Mouse (Mus musculus) liver, embryonic 14.5 days (tissue): ENCODE data around the gene Jdp2. TPM values are rescaled to one million over a fixed set of nuclear protein-coding genes. Genes with fewer than 3 reads are reported as not detected.

ENCODE experiments used
- ATAC-seq: fragments of 200-750 bp; cut with Nextera tagmentation; 2 replicates; pipeline ENCODE4 v1.8.0; 2017; ENCODE audit warnings: moderate number of reproducible peaks, mild to moderate bottlenecking, moderate library complexity; ENCODE audit not compliant: insufficient read depth
- DNase-seq, 3 experiments: peaks; one replicate each; pipeline ENCODE4 v3.0.0-alpha.2; 2012 to 2013; ENCODE audit warnings: low read depth in 3 of 3, low spot score in 3 of 3
- H3K27ac ChIP-seq: fragments of 300-500 bp; sonication (generic); 2 replicates; pipeline ENCODE4 v1.5.1; 2014; ENCODE audit warnings: moderate library complexity, mild to moderate bottlenecking, control low read depth, inconsistent platforms
- H3K27me3 ChIP-seq: fragments of 300-500 bp; sonication (generic); 2 replicates; pipeline ENCODE4 v1.6.1; 2014; ENCODE audit warnings: mild to moderate bottlenecking, low read length, moderate library complexity; ENCODE audit not compliant: control insufficient read depth, insufficient read depth
- H3K36me3 ChIP-seq: fragments of 300-500 bp; sonication (generic); replicated peaks from 2 replicates; pipeline ENCODE4 v1.6.1; 2014; ENCODE audit warnings: low read depth; ENCODE audit not compliant: control insufficient read depth, insufficient read depth
- H3K4me1 ChIP-seq, 2 experiments: fragments of 200-500 bp in 1 of 2; fragments of 300-500 bp in 1 of 2; sonication (generic) in 1 of 2; replicated peaks; 2 replicates each; pipeline ENCODE4 v1.6.1; 2012 to 2014; ENCODE audit warnings: antibody characterized with exemption in 1 of 2, inconsistent platforms in 1 of 2, low read length in 1 of 2; ENCODE audit not compliant: control insufficient read depth in 2 of 2, insufficient read depth in 2 of 2
- H3K4me2 ChIP-seq: fragments of 300-500 bp; sonication (generic); 2 replicates; pipeline ENCODE4 v1.6.1; 2014; ENCODE audit warnings: low read depth, mild to moderate bottlenecking, control low read depth, moderate library complexity
- H3K4me3 ChIP-seq, 2 experiments: fragments of 200-500 bp in 1 of 2; fragments of 300-500 bp in 1 of 2; sonication (generic) in 1 of 2; 2 replicates each; pipeline ENCODE4 v1.5.1; 2012 to 2014; ENCODE audit warnings: low read depth in 2 of 2, low read length in 2 of 2, mild to moderate bottlenecking in 2 of 2, control low read depth in 1 of 2, inconsistent platforms in 1 of 2, moderate library complexity in 1 of 2; ENCODE audit not compliant: insufficient read depth in 1 of 2
- H3K9ac ChIP-seq: fragments of 300-500 bp; sonication (generic); replicated peaks from 2 replicates; pipeline ENCODE4 v1.6.1; 2014; ENCODE audit warnings: mild to moderate bottlenecking, control low read depth, moderate library complexity
- H3K9me3 ChIP-seq: fragments of 300-500 bp; sonication (generic); 2 replicates; pipeline ENCODE4 v1.6.1; 2016; ENCODE audit warnings: low read length, mixed read lengths; ENCODE audit not compliant: control insufficient read depth
- CTCF ChIP-seq: IDR thresholded peaks from 2 replicates; pipeline ENCODE4 v1.5.1; 2016; ENCODE audit warnings: antibody characterized with exemption, low read depth, control low read depth
- EP300 ChIP-seq: IDR thresholded peaks from 2 replicates; pipeline ENCODE4 v1.6.1; 2016; ENCODE audit warnings: antibody characterized with exemption, low read depth
- WGBS: fragments of 180-500 bp; shearing (Covaris S2); extraction: QIAGEN DNeasy Blood & Tissue Kit; methylation state at CpG from one replicate; pipeline ENCODE4 v1.1.7; 2014; ENCODE audit not compliant: insufficient replicate concordance; 5-methylcytosine and 5-hydroxymethylcytosine counted together
- polyA plus RNA-seq, 2 experiments: library from polyadenylated mRNA; depleted of rRNA in 1 of 2; stranded (reverse) in 1 of 2; unstranded in 1 of 2; fragments of >200 nt; fragmentation: Nextera tagmentation in 1 of 2; extraction: Ambion mirVana in 1 of 2; gene quantifications; 2 replicates each; pipeline versions ENCODE4 v1.2.1 to v1.2.3; 2012 to 2014

Gene Jdp2
- polyA plus RNA-seq, 2 experiments: 0.18 to 2.1 TPM

DNA sequence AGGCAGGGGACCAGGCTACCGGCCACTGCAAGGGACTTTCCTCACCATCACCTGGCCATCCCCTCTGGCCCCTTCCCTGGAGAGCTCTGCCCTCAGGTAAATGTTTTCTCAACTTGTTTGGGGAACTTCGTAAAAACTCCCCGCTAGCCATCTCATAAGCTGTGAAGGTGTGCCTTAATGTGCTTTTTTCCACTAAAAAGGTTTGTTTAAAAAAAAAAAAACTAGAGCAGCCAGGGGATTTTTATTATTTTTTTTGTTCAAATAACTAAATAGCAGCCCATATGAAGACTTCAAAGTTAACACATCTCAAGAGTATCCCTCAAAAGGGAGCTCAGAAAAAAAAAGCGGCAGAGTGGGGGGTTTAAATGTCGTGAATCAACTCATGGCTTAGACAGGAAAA lies 80.3 kb downstream of the Jdp2 start:
- TF ChIP-seq EP300 (no peak), CTCF (no peak)
- 65% methylated on average over 5 of the region's 5 CpGs for WGBS
- H3K4me3 ChIP-seq: no peak overlapping the region

GRCm38 (mm10) chr12:85679808-85680207 lies 81.0 kb downstream of the Jdp2 start:
- Histone ChIP-seq H3K27ac (no peak overlapping the region), H3K4me3 (no peak overlapping the region), H3K9me3 (no peaks in the 10 kb centered on the region), H3K9ac (no peak overlapping the region), H3K27me3 (no peaks in the 10 kb centered on the region), H3K4me2 (no peak overlapping the region), H3K36me3 (no peaks in the 10 kb centered on the region), H3K4me1 (no peaks in the 10 kb centered on the region)
- peak; percentile 19; the same call in 1 of the 2 replicates for TF ChIP-seq CTCF
- TF ChIP-seq EP300: no peak
- 65% methylated on average over 2 of the region's 2 CpGs for WGBS
- DNase-seq (no peak), ATAC-seq (no peak)

More for the DNA sequence above, 80.3 kb downstream of the Jdp2 start:
- ATAC-seq (no peak), DNase-seq (no peak)
- H3K27ac ChIP-seq: no peak overlapping the region
- no peak overlapping the region for H3K4me2 ChIP-seq
- H3K4me1 ChIP-seq: no peaks in the 10 kb centered on the region
- H3K36me3 ChIP-seq: no peaks in the 10 kb centered on the region
- no peaks in the 10 kb centered on the region for H3K9me3 ChIP-seq
- no peak overlapping the region for H3K9ac ChIP-seq
- H3K27me3 ChIP-seq: no peaks in the 10 kb centered on the region

- 29% methylated on average over 2 of the region's 2 CpGs for WGBS
- no peak for ATAC-seq
- no peaks in the 10 kb centered on the region for H3K36me3 ChIP-seq
Measured at GRCm38 (mm10) chr12:85682328-85682727, 83.5 kb downstream of the Jdp2 start.

GRCm38 (mm10) chr12:85684411-85685275 lies 85.8 kb downstream of the Jdp2 start:
- DNase-seq (no peak), ATAC-seq (no peak)
- 65% methylated on average over 16 of the region's 16 CpGs for WGBS
- peaks cover 0 to 2% of the 10 kb centered on the region in 2 experiments; a peak in 1 of 4 replicates for H3K4me1 ChIP-seq
- no peaks in the 10 kb centered on the region for H3K27me3 ChIP-seq
- H3K9me3 ChIP-seq: no peaks in the 10 kb centered on the region
- H3K27ac ChIP-seq: no peak overlapping the region
- H3K4me2 ChIP-seq: no peak overlapping the region
- H3K9ac ChIP-seq: no peak overlapping the region
- TF ChIP-seq CTCF: no peak
- TF ChIP-seq EP300: no peak
- H3K4me3 ChIP-seq: no peak overlapping the region
- H3K36me3 ChIP-seq: no peaks in the 10 kb centered on the region

More at GRCm38 (mm10) chr12:85682328-85682727, 83.5 kb downstream of the Jdp2 start:
- Histone ChIP-seq H3K4me1 (peaks cover 0 to under 1% of the 10 kb centered on the region in 2 experiments; a peak in 1 of 4 replicates), H3K4me3 (no peak overlapping the region), H3K9ac (no peak overlapping the region), H3K27ac (no peak overlapping the region), H3K4me2 (no peak overlapping the region), H3K27me3 (no peaks in the 10 kb centered on the region), H3K9me3 (no peaks in the 10 kb centered on the region)
- peak; percentile 51 for TF ChIP-seq CTCF
- TF ChIP-seq EP300: no peak
- DNase-seq: no peak

DNA sequence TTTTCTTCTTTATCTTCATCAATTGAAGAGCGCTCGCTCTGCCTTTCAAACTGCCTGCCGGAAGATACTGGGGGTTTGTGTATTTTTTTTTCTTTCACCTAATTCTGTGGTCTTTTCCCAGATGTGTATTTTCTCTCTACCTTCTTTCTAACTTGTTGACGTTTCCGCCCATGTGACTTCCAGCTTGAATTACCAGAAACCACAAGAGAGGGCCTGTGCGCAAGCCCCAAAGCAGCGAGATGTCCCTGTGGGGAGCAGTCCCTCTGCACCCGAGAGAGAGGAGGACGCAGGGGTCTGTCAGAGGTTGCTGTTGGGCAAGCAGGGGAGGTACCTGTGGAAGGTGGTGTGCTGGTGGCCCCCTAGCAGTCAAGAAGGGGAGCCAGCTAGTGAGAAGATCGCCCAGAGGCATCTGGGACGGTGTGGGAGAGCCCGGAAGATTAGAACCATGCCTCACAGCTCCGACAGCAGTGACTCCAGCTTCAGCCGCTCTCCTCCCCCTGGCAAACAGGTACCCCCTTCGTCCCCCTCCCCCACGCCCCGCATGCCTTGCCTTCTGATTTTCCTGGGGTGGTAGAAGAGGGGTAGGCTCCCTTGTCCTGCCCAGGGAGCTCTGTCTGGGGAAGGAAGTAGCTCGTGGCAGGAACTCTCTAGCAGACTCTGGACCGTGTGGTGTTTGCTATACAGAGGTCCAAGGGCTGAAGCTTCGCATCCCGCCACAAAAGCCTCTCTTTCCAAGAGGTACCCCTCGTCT lies 87.8 kb downstream of the Jdp2 start, which contains the start of gene Batf:
Gene Batf (plus strand): TSS at position 204 of the 751 bp plus-strand sequence.
- H3K9ac ChIP-seq: no peak within 1 kb of the TSS
- TF ChIP-seq EP300: no peak
- TF ChIP-seq CTCF: no peak
- ATAC-seq (no peak), DNase-seq (no peak)
- no peaks in the 10 kb centered on the region for H3K27me3 ChIP-seq
- peaks cover 0 to 2% of the 10 kb centered on the region in 2 experiments; a peak in 1 of 4 replicates for H3K4me1 ChIP-seq
- no peak within 1 kb of the TSS for H3K27ac ChIP-seq
- no peaks in the 10 kb centered on the region for H3K36me3 ChIP-seq
- H3K4me2 ChIP-seq: peak within 1 kb of the TSS; percentile 48
- peak within 1 kb of the TSS; percentile 14 to 26 for H3K4me3 ChIP-seq
- H3K9me3 ChIP-seq: no peaks in the 10 kb centered on the region
- 4% methylated on average over 22 of the region's 22 CpGs for WGBS
